Mouse (Mus musculus) heart, postnatal 0 days (tissue): ENCODE data around the gene 4632433K11Rik. TPM values are rescaled to one million over a fixed set of nuclear protein-coding genes. Genes with fewer than 3 reads are reported as not detected.

Experiments used
- ATAC-seq: fragments of 200-750 bp; cut with Nextera tagmentation; 2 replicates; pipeline ENCODE4 v1.8.0; 2017; ENCODE audit warnings: low read depth, moderate number of reproducible peaks, moderate library complexity; ENCODE audit not compliant: insufficient read depth
- DNase-seq: peaks from one replicate; pipeline ENCODE4 v3.0.0-alpha.2; 2016; ENCODE audit warnings: low spot score
- H3K27ac ChIP-seq: fragments of 300-500 bp; sonication (generic); 2 replicates; pipeline ENCODE4 v1.5.1; 2014; ENCODE audit warnings: low read depth, mild to moderate bottlenecking
- H3K27me3 ChIP-seq: fragments of 300-500 bp; sonication (generic); 2 replicates; pipeline ENCODE4 v1.6.1; 2014; ENCODE audit warnings: low read length, mixed read lengths; ENCODE audit not compliant: control insufficient read depth, insufficient read depth
- H3K36me3 ChIP-seq: fragments of 300-500 bp; sonication (generic); replicated peaks from 2 replicates; pipeline ENCODE4 v1.6.1; 2014; ENCODE audit warnings: low read length, mixed read lengths; ENCODE audit not compliant: control insufficient read depth, insufficient read depth
- H3K4me1 ChIP-seq: fragments of 300-500 bp; sonication (generic); 2 replicates; pipeline ENCODE4 v1.6.1; 2014; ENCODE audit warnings: antibody characterized with exemption; ENCODE audit not compliant: control insufficient read depth, insufficient read depth
- H3K4me2 ChIP-seq: fragments of 300-500 bp; sonication (generic); 2 replicates; pipeline ENCODE4 v1.6.1; 2014; ENCODE audit warnings: low read depth, mild to moderate bottlenecking, low read length, moderate library complexity
- H3K4me3 ChIP-seq: fragments of 300-500 bp; sonication (generic); 2 replicates; pipeline ENCODE4 v1.5.1; 2014; ENCODE audit warnings: low read depth, low read length
- H3K9ac ChIP-seq: fragments of 300-500 bp; sonication (generic); replicated peaks from 2 replicates; pipeline ENCODE4 v1.6.1; 2014; ENCODE audit warnings: low read depth, low read length, mixed read lengths
- H3K9me3 ChIP-seq: fragments of 300-500 bp; sonication (generic); replicated peaks from 2 replicates; pipeline ENCODE4 v1.6.1; 2016; ENCODE audit warnings: low read length; ENCODE audit not compliant: control insufficient read depth
- CTCF ChIP-seq: IDR thresholded peaks from 2 replicates; pipeline ENCODE4 v1.5.1; 2016; ENCODE audit warnings: antibody characterized with exemption, control low read depth, low read depth
- EP300 ChIP-seq: IDR thresholded peaks from 2 replicates; pipeline ENCODE4 v1.6.1; 2016; ENCODE audit warnings: antibody characterized with exemption, low read depth
- WGBS: fragments of 180-500 bp; shearing (Covaris S2); extraction: QIAGEN DNeasy Blood & Tissue Kit; methylation state at CpG from one replicate; pipeline ENCODE4 v1.1.7; 2014; 5-methylcytosine and 5-hydroxymethylcytosine counted together
- polyA plus RNA-seq: library from polyadenylated mRNA; unstranded; fragments of >200 nt; fragmentation: Nextera tagmentation; extraction: Ambion mirVana; gene quantifications from 2 replicates; pipeline ENCODE4 v1.2.1, GENCODE M21; 2015
- total RNA-seq: library from RNA; depleted of rRNA; stranded (reverse); fragments of >200 nt; gene quantifications from 2 replicates; pipeline ENCODE4 v1.2.3, GENCODE M21; 2014; ENCODE audit warnings: low replicate concordance

Gene 4632433K11Rik
- total and polyA plus RNA-seq, 2 experiments from 2014 or later, result 0.99 TPM; not detected in 1

DNA sequence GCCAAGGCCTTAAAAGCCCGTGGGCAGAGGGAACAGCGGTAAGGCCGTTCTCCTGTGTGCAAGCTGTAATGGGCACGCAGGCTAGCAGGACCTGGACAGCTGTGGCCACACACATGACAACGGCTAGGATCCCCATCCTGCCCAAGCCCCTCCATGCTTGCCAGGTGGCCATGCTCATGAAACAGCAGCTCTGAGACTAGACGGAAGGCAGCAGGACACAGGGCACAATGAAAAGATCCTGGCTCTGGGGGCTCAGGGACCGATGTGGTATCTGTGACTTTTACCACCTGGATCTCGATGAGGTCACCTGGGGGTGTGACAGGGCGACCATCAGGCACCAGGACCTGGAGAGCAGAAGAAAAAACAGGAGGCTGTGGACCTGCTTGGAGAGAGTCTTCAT is 2.2 kb downstream of the 4632433K11Rik start:
- TF ChIP-seq EP300, result no peak
- TF ChIP-seq CTCF, result no peak
- ATAC-seq (no peak), DNase-seq (no peak)
- Histone ChIP-seq H3K27me3 (no peaks in the 10 kb centered on the region), H3K9ac (no peak overlapping the region), H3K9me3 (peaks cover 6% of the 10 kb centered on the region), H3K4me1 (peaks cover 8% of the 10 kb centered on the region), H3K36me3 (peaks cover 44% of the 10 kb centered on the region), H3K4me2 (no peak overlapping the region), H3K27ac (no peak overlapping the region), H3K4me3 (no peak overlapping the region)
- WGBS, result 93% methylated on average over 9 of the region's 9 CpGs

DNA sequence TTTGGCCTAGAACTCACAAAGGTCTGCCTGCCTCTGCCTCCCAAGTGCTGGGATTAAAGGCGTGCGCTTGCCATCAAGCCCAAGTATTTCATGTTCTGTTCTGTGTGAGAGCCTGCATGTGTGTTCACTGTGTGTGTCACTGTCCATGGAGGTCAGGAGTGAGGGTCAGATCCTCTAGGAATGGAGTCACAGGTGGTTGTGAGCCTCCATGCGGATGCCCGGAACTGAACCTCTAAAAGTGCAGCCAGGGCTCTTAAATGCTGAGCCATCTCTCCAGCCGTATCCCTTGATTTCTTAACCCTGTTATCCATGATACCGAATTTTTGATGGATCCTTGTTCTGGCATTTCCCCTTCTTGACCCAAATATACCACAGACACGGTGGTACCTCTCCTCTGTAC is 3.1 kb downstream of the 4632433K11Rik start:
- Histone ChIP-seq H3K9ac (no peak overlapping the region), H3K27ac (no peak overlapping the region), H3K4me1 (peaks cover 8% of the 10 kb centered on the region), H3K36me3 (peaks cover 35% of the 10 kb centered on the region), H3K27me3 (no peaks in the 10 kb centered on the region), H3K4me3 (no peak overlapping the region), H3K9me3 (no peaks in the 10 kb centered on the region), H3K4me2 (no peak overlapping the region)
- DNase-seq (no peak), ATAC-seq (no peak)
- TF ChIP-seq EP300 (no peak), CTCF (no peak)
- 88% methylated on average over 7 of the region's 7 CpGs for WGBS

- TF ChIP-seq CTCF (no peak), EP300 (no peak)
- Histone ChIP-seq H3K36me3 (peaks cover 31% of the 10 kb centered on the region), H3K27me3 (no peaks in the 10 kb centered on the region), H3K4me1 (peaks cover 8% of the 10 kb centered on the region), H3K9ac (peak overlapping the region; percentile 88; the same call in 1 of the 2 replicates), H3K4me2 (peak overlapping the region; percentile 58), H3K9me3 (no peaks in the 10 kb centered on the region), H3K4me3 (peak overlapping the region; percentile 81), H3K27ac (peak overlapping the region; percentile 99)
- no peak for ATAC-seq
- DNase-seq, result no peak
- 65% methylated on average over 8 of the region's 8 CpGs for WGBS
Measured at GRCm38 (mm10) chr7:5037467-5037866, 3.5 kb downstream of the 4632433K11Rik start.

- H3K4me3 ChIP-seq, result peak within 1 kb of the TSS; percentile 81
- H3K9me3 ChIP-seq, result no peaks in the 10 kb centered on the region
- DNase-seq (peak; percentile 89), ATAC-seq (peak; percentile 98)
- under 1% methylated on average over 48 of the region's 48 CpGs for WGBS
- H3K27ac ChIP-seq, result peak within 1 kb of the TSS; percentile 99
- TF ChIP-seq EP300, result peak; percentile 30; the same call in 1 of the 2 replicates
- no peak for TF ChIP-seq CTCF
- H3K27me3 ChIP-seq, result no peaks in the 10 kb centered on the region
- H3K4me1 ChIP-seq, result peaks cover 8% of the 10 kb centered on the region
- peaks cover 24% of the 10 kb centered on the region for H3K36me3 ChIP-seq
- H3K9ac ChIP-seq, result peak within 1 kb of the TSS; percentile 88
- H3K4me2 ChIP-seq, result peak within 1 kb of the TSS; percentile 58
Measured at GRCm38 (mm10) chr7:5038109-5038732, 4.3 kb downstream of the 4632433K11Rik start, which contains the start of gene Zfp784. Gene Zfp784 (minus strand): TSS chr7:5038446.

DNA sequence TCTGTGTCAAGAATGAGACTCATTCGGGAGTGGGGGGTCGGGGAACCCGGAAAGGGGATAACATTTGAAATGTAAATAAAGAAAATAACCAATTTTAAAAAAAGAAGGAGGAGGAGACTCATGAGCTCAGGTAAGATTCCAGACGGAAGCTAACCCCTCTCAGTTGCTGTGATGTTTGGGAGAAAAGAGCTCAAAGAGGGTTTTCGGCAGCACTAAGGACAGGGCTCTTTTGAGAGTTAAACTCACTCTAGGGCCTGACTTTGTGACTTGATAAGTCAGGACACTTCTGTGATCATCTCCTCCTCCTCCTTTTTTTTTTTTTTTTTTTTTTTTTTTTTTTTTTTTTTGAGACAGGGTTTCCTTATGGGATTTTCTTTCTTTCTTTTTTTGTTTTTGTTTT is 5.0 kb downstream of the 4632433K11Rik start:
- no peak for TF ChIP-seq CTCF
- TF ChIP-seq EP300, result no peak
- H3K4me2 ChIP-seq, result peak overlapping the region; percentile 58
- ATAC-seq (no peak), DNase-seq (no peak)
- H3K27ac ChIP-seq, result peak overlapping the region; percentile 99; the same call in 1 of the 2 replicates
- no peaks in the 10 kb centered on the region for H3K27me3 ChIP-seq
- H3K36me3 ChIP-seq, result peaks cover 18% of the 10 kb centered on the region
- peak overlapping the region; percentile 88; the same call in 1 of the 2 replicates for H3K9ac ChIP-seq
- 37% methylated on average over 5 of the region's 5 CpGs for WGBS
- H3K4me1 ChIP-seq, result peaks cover 8% of the 10 kb centered on the region
- peak overlapping the region; percentile 81 for H3K4me3 ChIP-seq
- no peaks in the 10 kb centered on the region for H3K9me3 ChIP-seq
